Mouse (Mus musculus) lung, adult 2 months (tissue): ENCODE measurements around the gene Gsdma.

ENCODE experiments used
- CTCF ChIP-seq: fragments of 200-500 bp; IDR thresholded peaks from 2 replicates; pipeline ENCODE4 v1.5.1; 2011; ENCODE audit warnings: mild to moderate bottlenecking, low read length, control low read depth; ENCODE audit not compliant: insufficient read depth
- POLR2A ChIP-seq: fragments of 200-500 bp; IDR thresholded peaks from 2 replicates; pipeline ENCODE4 v1.6.1; 2011; ENCODE audit warnings: low read depth, mild to moderate bottlenecking, control low read depth, low read length, borderline replicate concordance; ENCODE audit errors: extremely low read depth

DNA sequence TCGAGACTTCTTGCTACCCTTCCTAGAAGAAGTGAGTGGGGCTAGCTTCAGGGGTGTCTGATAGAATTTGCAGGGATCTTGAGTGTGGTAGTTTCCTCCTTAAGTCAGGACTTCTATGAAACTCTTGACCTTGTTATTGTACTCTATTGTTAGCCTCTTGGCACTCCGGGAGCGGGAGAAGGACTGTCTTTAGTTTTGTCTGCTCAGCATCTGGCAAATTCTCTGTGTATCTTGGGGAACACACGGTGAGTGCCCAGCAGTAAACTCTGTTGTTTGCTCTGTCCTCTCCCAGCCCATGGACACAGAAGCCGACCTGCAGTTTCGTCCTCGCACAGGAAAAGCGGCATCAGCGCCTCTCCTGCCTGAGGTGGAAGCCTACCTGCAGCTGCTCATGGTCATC lies 21.5 kb downstream of the Gsdma start:
- no peak for TF ChIP-seq CTCF
- TF ChIP-seq POLR2A = no peak
